Mouse (Mus musculus): Measurements from ENCODE around the gene Psg19. TPM values are rescaled to one million over a fixed set of nuclear protein-coding genes. Genes with fewer than 3 reads are reported as not detected.

Psg19 gene
- polyA plus RNA-seq, 1 experiment from 2014 or later, result not detected

Other genes with a start within 250 kb of the Psg19 start
- not detected in 2 replicates for gene Psg27, start 231.2 kb downstream of the Psg19 start, polyA plus RNA-seq (2015; fragmentation: Nextera tagmentation; extraction: Ambion mirVana)
- not detected in 2 replicates for gene Psg23, start 182.0 kb downstream of the Psg19 start, polyA plus RNA-seq (2015; fragmentation: Nextera tagmentation; extraction: Ambion mirVana)
- not detected in 2 replicates for gene Psg21, start 141.8 kb downstream of the Psg19 start, polyA plus RNA-seq (2015; fragmentation: Nextera tagmentation; extraction: Ambion mirVana)
- gene Psg20, start 112.3 kb downstream of the Psg19 start, polyA plus RNA-seq (2015; fragmentation: Nextera tagmentation; extraction: Ambion mirVana), result not detected in 2 replicates
- gene Psg22, start 80.4 kb downstream of the Psg19 start, polyA plus RNA-seq (2015; fragmentation: Nextera tagmentation; extraction: Ambion mirVana), result not detected in 2 replicates
- gene Psg17, start 23.1 kb upstream of the Psg19 start, polyA plus RNA-seq (2015; fragmentation: Nextera tagmentation; extraction: Ambion mirVana), result not detected in 2 replicates
- gene Mill2, start 41.4 kb upstream of the Psg19 start, polyA plus RNA-seq (2015; fragmentation: Nextera tagmentation; extraction: Ambion mirVana), result 0.42 and 0.76 TPM in 2 replicates
- gene Pglyrp1, start 72.8 kb upstream of the Psg19 start, polyA plus RNA-seq (2015; fragmentation: Nextera tagmentation; extraction: Ambion mirVana), result 2.4 and 3.2 TPM in 2 replicates
- 28.0 TPM in 2 replicates for gene Ccdc61, start 111.9 kb upstream of the Psg19 start, polyA plus RNA-seq (2015; fragmentation: Nextera tagmentation; extraction: Ambion mirVana)
- 0.36 and 0.68 TPM in 2 replicates for gene Nova2, start 127.4 kb upstream of the Psg19 start, polyA plus RNA-seq (2015; fragmentation: Nextera tagmentation; extraction: Ambion mirVana)
- not detected in 2 replicates for gene Nanos2, start 188.9 kb upstream of the Psg19 start, polyA plus RNA-seq (2015; fragmentation: Nextera tagmentation; extraction: Ambion mirVana)
- 5.2 and 5.3 TPM in 2 replicates for gene Mypop, start 192.7 kb upstream of the Psg19 start, polyA plus RNA-seq (2015; fragmentation: Nextera tagmentation; extraction: Ambion mirVana)
- gene Irf2bp1, start 205.5 kb upstream of the Psg19 start, polyA plus RNA-seq (2015; fragmentation: Nextera tagmentation; extraction: Ambion mirVana), result 24.0 and 26.1 TPM in 2 replicates
- gene Foxa3, start 225.0 kb upstream of the Psg19 start, polyA plus RNA-seq (2015; fragmentation: Nextera tagmentation; extraction: Ambion mirVana), result 3.8 and 3.9 TPM in 2 replicates
- 28.8 and 32.7 TPM in 2 replicates for gene Sympk, start 225.9 kb upstream of the Psg19 start, polyA plus RNA-seq (2015; fragmentation: Nextera tagmentation; extraction: Ambion mirVana)

Measured in limb, embryonic 15.5 days (tissue).